ENCODE assay signal across 8 mouse cellular contexts in genomic region chrX:41957161-41957560, GRCm38 (mm10). TPM values are rescaled to one million over a fixed set of nuclear protein-coding genes. Genes with fewer than 3 reads are reported as not detected.
DNase-seq lines count a peak whose midpoint lies in the region; TF ChIP-seq lines count a peak whose summit lies in the region.
"Had no signal": no experiment of that assay in that cellular context is flagged by ENCODE, and none has a peak within 500 bp of the region (broad histone marks: within the 10 kb centered on the region; RNA-seq: fewer than 3 reads in every experiment).

No protein-coding gene starts in this region.

- H3K4me3 ChIP-seq in layer of hippocampus, adult 2 months = no peak overlapping the region
- H3K4me3 ChIP-seq in forebrain, embryonic 10.5 days = no peak overlapping the region

- no peaks in the 10 kb centered on the region for H3K36me3 ChIP-seq in forebrain, embryonic 10.5 days (replicated peaks)

- H3K4me1 ChIP-seq in forebrain, embryonic 10.5 days = no peaks in the 10 kb centered on the region

- TF ChIP-seq CTCF in layer of hippocampus, adult 2 months (conservative IDR thresholded peaks at IDR 0.05) = peak; percentile 54

- WGBS in forebrain, embryonic 10.5 days = 60% methylated on average over 4 of the region's 4 CpGs

- no peaks in the 10 kb centered on the region for H3K9me3 ChIP-seq in forebrain, embryonic 10.5 days

- DNase-seq in layer of hippocampus, adult 2 months (ENCODE audit: low spot score in 2 of 2) = no peak
- no peak for DNase-seq in layer of hippocampus, adult 18-20 months (ENCODE audit: low spot score in 2 of 2)
- peak; percentile 12 for DNase-seq in T-cell, adult 2 months (ENCODE audit: low spot score)
- peak; percentile 5 to 19 for DNase-seq in kidney, postnatal 4 days
- DNase-seq in thymus, postnatal 0 days (ENCODE audit: low spot score) = peak; percentile 20
- DNase-seq in forebrain, embryonic 10.5 days (ENCODE audit: extremely low spot score, low spot score) = no peak
- no peak for DNase-seq in urinary bladder, postnatal 4 days (ENCODE audit: low spot score in 2 of 2)

- H3K27me3 ChIP-seq in forebrain, embryonic 10.5 days (ENCODE audit: poor library complexity, severe bottlenecking) = no peaks in the 10 kb centered on the region

- no peak overlapping the region for H3K27ac ChIP-seq in layer of hippocampus, adult 2 months
- no peak overlapping the region for H3K27ac ChIP-seq in forebrain, embryonic 10.5 days
- H3K27ac ChIP-seq: macrophage had no signal

RNA-seq across cellular contexts. Expression of gene Thoc2, which starts 36.7 kb away (rescaled TPM):
- total RNA-seq in layer of hippocampus, adult 2 months (2021) = 10 to 100 TPM; 59.4 to 62.9 TPM
- total RNA-seq in layer of hippocampus, adult 18-20 months (2021) = 10 to 100 TPM; 46.8 to 48.2 TPM
- 89.5 and 101 TPM in 2 replicates for polyA plus RNA-seq in thymus, postnatal 0 days (2015; fragmentation: Nextera tagmentation; extraction: Ambion mirVana)
- polyA plus RNA-seq in forebrain, embryonic 10.5 days (2016; fragmentation: Nextera tagmentation; extraction: Ambion mirVana) = 76.0 and 79.7 TPM in 2 replicates

Comparison
In these comparisons a context has a peak if more than half of its experiments do, and no peak if none do; other contexts are left out.
1. DNase-seq: peak in T-cell, adult 2 months (single experiment), kidney, postnatal 4 days (2 of 2) and thymus, postnatal 0 days (single experiment); none in layer of hippocampus, adult 2 months (0 of 2), layer of hippocampus, adult 18-20 months (0 of 2), forebrain, embryonic 10.5 days (single experiment) and urinary bladder, postnatal 4 days (0 of 2).